Mouse (Mus musculus) spleen, postnatal 4 days (tissue): ENCODE measurements at regions not wholly inside any gene's neighbourhood (a gene's known extent, or its start where the extent isn't known, plus 50 kb on each side); places are given as distances from the start of the nearest gene placed in this dataset.

ENCODE experiments used
- DNase-seq, 2 experiments: peaks; one replicate each; pipeline ENCODE4 v3.0.0; 2022; ENCODE audit warnings: low spot score in 2 of 2

GRCm38 (mm10) chr5:149908376-149909078 is 109.9 kb upstream of the Rxfp2 start:
- DNase-seq, result no peak

- no peak for DNase-seq
These were observed 109.3 kb upstream of the Rxfp2 start for GRCm38 (mm10) chr5:149909108-149909739.

GRCm38 (mm10) chr5:149909971-149910370 is 108.5 kb upstream of the Rxfp2 start:
- DNase-seq, result no peak

- DNase-seq, result no peak
These were observed 106.5 kb upstream of the Rxfp2 start for GRCm38 (mm10) chr5:149911968-149912367.

DNA sequence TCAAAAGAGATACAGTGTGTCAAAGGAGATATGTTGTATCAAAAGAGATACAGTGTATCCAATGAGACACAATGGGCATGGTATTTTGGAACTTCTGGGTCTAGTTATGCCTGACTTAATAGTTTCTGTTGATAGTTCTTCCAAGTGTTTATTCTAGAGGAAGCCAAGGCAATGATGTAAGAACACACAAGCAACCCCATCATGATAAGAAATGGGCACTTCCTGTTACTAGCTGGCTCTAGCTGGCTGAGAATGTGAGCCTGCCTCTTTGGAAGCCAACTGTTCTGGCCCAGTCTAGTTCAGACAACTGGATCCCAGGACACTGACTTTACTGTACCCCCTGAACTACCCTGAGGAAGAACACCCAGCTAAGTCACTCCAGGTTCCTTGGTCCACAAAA is 102.7 kb upstream of the Rxfp2 start:
- no peak for DNase-seq

- no peak for DNase-seq
These were observed 101.1 kb upstream of the Rxfp2 start for GRCm38 (mm10) chr5:149917374-149917773.

DNA sequence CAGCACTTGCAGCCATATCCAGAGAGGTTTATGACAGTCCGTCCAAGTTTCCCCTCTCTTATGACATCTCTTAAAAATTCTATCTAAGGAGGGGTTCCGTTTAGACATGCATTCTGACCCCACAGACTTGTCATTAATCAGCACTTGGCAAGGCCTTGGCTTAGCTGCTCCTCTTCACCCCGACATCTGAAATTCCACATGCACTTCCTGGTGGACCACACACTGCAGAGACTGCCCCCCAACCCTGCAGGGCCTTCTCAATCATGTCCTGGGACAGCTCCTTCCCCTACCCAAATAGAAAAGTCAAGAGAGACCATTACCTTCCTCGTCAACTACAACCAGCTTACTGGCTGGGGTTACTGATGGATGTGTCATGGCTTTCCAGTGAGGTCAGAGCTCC is 99.4 kb upstream of the Rxfp2 start:
- no peak for DNase-seq

DNA sequence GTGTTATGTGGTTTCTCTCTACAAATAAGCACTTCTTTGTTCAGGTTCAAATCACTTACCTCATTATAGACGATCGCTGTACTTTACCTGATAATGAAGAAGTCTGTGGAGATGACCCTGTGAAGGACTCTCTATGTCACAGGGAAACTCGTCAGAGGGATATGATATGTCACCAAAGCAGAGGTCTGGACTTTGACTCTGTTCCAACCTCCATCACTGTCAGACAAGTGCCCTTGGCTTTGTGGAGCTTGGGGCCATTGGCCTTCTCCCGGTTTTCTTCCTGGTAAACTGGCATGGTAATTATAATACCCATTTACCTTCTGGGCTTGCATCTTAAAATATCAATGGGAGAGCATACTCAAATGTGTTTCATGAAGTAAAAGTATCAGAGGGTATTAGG is 98.1 kb upstream of the Rxfp2 start:
- DNase-seq, result no peak

- DNase-seq, result no peak
These were observed 94.0 kb upstream of the Rxfp2 start for GRCm38 (mm10) chr5:149924501-149924900.

DNA sequence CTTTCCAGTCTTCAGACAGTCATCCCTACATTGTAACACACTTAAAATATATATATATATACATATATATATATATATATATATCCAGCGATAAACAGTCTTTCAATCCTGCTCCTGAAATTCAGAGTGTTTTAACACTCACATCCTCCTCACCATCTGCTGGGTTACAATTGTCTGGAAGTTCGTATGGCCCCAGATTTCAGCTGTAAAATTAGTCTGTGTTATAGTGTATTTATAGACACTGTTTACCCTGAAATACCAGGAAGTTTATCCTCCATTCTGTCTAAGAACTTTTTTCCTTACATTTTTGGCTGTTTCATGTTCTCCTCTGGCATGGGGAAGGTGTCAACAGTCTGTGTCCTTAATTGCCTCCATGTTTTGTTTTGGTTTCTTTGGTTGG is 91.7 kb upstream of the Rxfp2 start:
- DNase-seq, result no peak

DNA sequence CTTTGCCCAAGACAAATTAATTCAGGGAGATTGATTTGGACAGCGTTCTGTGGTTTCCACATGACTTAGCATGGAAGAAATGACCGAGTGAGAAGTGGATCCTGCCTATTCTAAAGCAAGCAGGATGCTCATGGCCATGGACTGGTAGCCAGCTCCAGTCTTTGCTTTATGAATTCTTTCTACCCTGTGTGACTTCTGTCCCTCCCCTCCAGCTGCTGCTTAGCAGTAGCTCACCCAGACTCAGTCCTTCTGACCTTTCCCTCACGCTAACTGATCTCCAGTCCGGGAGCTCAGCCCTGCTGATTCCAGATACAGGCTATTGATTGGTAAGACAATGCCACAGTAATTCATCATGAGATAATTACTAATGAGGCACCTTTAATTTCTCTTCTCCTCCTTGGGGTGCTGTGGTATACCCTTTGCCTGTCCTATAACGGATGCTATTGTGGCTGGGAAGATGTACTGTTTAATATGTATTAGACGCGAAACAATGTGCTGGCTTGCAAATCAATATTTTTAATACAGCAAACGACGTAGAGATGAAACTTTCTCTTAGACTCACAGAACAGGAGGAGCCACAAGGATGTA is 86.8 kb upstream of the Rxfp2 start:
- DNase-seq, result no peak

DNA sequence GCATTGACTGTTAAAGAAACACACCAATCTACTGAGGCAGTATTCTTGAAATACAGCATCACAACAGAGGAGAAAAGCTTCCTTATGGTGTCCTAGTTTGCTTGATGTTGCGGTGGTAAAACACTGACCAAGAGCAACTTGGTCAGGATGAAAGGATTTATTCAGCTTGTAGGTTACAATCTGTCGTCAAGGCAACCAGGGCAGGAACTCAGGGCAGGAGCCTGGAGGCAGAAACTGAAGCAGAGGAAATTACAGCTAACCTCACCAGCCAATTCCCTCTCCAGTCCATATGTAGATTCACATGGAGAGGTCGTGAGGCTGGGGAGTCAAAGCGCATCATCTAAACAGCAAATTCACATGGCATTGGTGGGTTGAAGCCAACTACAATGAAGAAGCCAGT is 86.3 kb upstream of the Rxfp2 start:
- no peak for DNase-seq

DNA sequence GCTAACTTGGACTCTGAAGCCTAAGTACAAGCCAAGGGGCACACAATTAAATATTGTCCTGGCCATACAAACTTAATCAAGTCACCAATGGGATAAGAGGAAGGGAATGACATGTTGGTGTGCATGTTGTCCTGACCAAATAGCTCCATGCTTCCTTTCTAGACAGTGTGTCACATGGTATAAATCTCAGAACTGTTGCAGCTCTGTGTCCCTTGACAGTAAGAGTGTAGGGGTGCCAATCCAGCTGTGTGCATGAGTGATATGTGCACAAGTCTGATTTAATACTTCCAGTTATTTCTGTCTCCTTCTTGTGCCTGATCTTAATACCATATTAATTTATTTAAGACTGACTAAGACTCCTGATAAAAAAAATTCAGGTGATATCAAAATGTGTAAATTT is 72.8 kb upstream of the Rxfp2 start:
- no peak for DNase-seq

DNA sequence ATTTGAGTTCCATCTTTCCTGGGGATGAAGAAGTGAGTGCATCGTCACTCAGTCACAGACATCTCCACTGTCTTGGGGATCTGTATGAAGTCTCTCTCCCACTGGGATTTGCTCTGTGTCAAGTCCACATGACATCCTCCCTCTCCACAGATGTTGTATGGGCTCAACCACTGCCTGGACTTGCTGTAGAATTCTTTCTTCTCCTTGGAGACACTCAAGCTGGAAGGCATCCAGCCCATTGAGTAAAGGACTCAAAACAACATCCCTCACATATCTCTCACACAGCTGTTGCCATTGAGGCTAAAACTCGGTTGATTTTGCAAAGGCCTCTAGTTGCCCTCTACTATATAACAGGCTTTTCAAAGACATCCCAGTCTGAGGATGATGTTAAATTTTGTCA is 71.0 kb upstream of the Rxfp2 start:
- DNase-seq, result no peak

DNA sequence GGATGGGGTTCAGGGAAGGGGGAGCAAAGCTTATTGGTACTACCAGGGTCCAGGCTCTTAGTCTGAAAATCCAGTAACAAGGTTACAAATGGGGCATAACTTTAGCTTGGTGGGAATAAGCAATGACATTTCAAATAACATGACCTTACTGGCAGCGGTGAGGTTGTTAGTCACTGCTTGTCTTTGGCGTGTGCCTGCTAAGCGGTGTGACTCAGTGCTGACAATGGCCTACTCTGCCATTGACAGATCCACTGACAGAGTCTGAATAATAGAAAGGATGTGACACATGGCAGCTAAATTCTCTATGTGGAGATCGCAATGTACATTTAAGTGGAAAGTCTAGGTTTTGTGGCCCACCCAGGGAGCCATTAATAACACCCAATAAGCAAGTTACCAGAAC is 61.5 kb upstream of the Rxfp2 start:
- no peak for DNase-seq

DNA sequence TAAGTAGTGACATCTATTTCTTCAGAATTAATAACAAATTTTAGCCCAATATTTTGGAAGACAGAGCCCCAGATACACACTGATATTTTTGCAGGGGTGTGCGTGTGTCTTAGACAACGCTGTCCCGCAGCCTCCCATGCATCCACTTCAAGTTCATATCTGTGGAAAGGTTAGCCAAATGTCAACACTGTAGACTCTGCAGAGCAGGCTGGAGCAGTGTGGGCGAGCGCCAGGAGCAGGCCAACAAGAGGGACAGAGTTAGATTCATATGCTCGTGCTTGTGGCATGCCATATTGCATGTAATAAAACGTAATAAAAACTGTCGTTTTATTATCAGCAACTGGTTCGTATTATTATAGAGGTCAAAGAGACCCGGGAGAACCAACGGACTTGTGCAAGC is 57.3 kb upstream of the Rxfp2 start:
- no peak for DNase-seq

- DNase-seq, result no peak
These were observed 53.7 kb upstream of the Rxfp2 start for GRCm38 (mm10) chr5:149964748-149965147.
